ENCODE assay signal across 15 mouse cellular contexts in the genomic region with DNA sequence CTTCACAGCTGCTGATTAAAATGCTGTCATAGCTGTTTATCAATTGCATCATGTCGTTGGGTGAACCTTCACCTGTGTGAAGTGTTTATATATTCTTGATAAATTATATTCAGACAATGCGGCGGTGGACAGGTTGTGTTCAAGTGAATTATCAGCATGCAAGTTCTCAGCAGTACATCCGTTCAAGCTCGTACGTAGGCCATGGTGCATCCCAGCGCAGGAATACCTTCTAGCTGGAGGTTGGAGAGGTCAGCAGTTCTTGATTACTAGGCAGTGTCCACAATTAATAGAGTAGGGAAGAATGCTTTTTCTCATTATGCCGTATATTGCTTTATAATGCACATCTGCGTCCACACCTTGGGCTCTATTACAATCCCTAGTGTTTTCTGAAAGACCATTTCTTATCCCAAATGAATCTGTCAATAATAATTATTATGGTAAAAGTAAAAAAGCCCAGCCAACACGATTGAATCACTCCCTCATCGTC.
A peak's percentile ranks its signal among the peaks of the same experiment; 100 is the strongest.
DNase-seq lines count a peak whose midpoint lies in the region; ATAC-seq and TF ChIP-seq lines count a peak whose summit lies in the region.
"Had no signal": no experiment of that assay in that cellular context is flagged by ENCODE, and none has a peak within 500 bp of the region (broad histone marks: within the 10 kb centered on the region; RNA-seq: fewer than 3 reads in every experiment).

No protein-coding gene starts in this region.

- H3K9me3 ChIP-seq in hindbrain, embryonic 13.5 days = no peaks in the 10 kb centered on the region
- no peaks in the 10 kb centered on the region for H3K9me3 ChIP-seq in midbrain, embryonic 15.5 days
- no peaks in the 10 kb centered on the region for H3K9me3 ChIP-seq in embryonic facial prominence, embryonic 10.5 days
- H3K9me3 ChIP-seq: heart, embryonic 10.5 days had no signal

- H3K27me3 ChIP-seq in hindbrain, embryonic 13.5 days = no peaks in the 10 kb centered on the region
- no peaks in the 10 kb centered on the region for H3K27me3 ChIP-seq in midbrain, embryonic 15.5 days (replicated peaks)
- H3K27me3 ChIP-seq in embryonic facial prominence, embryonic 10.5 days (replicated peaks; ENCODE audit: low read depth, poor library complexity, severe bottlenecking) = no peaks in the 10 kb centered on the region

- peak; percentile 57 for ATAC-seq in hindbrain, embryonic 13.5 days (ENCODE audit: low FRiP score)
- ATAC-seq in midbrain, embryonic 15.5 days (replicated peaks) = peak; percentile 50

- peak overlapping the region; percentile 56 for H3K27ac ChIP-seq in layer of hippocampus, adult 2 months
- H3K27ac ChIP-seq in hindbrain, embryonic 13.5 days = peak overlapping the region; percentile 86
- peak overlapping the region; percentile 77 for H3K27ac ChIP-seq in midbrain, embryonic 15.5 days
- H3K27ac ChIP-seq in embryonic facial prominence, embryonic 10.5 days (replicated peaks) = no peak overlapping the region
- H3K27ac ChIP-seq: heart, embryonic 10.5 days had no signal

- peaks cover 34% of the 10 kb centered on the region for H3K4me1 ChIP-seq in hindbrain, embryonic 13.5 days (replicated peaks)
- peaks cover 22% of the 10 kb centered on the region for H3K4me1 ChIP-seq in midbrain, embryonic 15.5 days
- H3K4me1 ChIP-seq in embryonic facial prominence, embryonic 10.5 days = peaks cover 6% of the 10 kb centered on the region; the same call in 1 of the 2 replicates
- H3K4me1 ChIP-seq: heart, embryonic 10.5 days had no signal

- no peaks in the 10 kb centered on the region for H3K36me3 ChIP-seq in hindbrain, embryonic 13.5 days
- no peaks in the 10 kb centered on the region for H3K36me3 ChIP-seq in midbrain, embryonic 15.5 days (replicated peaks)
- no peaks in the 10 kb centered on the region for H3K36me3 ChIP-seq in embryonic facial prominence, embryonic 10.5 days (replicated peaks)
- H3K36me3 ChIP-seq: heart, embryonic 10.5 days had no signal

- DNase-seq in layer of hippocampus, adult 2 months (ENCODE audit: low spot score in 2 of 2) = no peak
- DNase-seq in layer of hippocampus, postnatal 36 days = no peak
- no peak for DNase-seq in embryonic facial prominence, embryonic 10.5 days (ENCODE audit: low spot score)
- DNase-seq in adrenal gland, postnatal 14 days = no peak
- no peak for DNase-seq in right cerebral cortex, postnatal 4 days
- DNase-seq: B cell, adult 2 months; gastrocnemius, postnatal 25 days; heart, postnatal 10 days; liver; lung, adult 18-20 months; lung, postnatal 36 days; thymus, postnatal 4 days had no signal

- H3K4me3 ChIP-seq in layer of hippocampus, adult 2 months = no peak overlapping the region
- H3K4me3 ChIP-seq in hindbrain, embryonic 13.5 days = no peak overlapping the region
- no peak overlapping the region for H3K4me3 ChIP-seq in midbrain, embryonic 15.5 days
- H3K4me3 ChIP-seq in embryonic facial prominence, embryonic 10.5 days = no peak overlapping the region
- H3K4me3 ChIP-seq: heart, embryonic 10.5 days had no signal

- no peak overlapping the region for H3K4me2 ChIP-seq in hindbrain, embryonic 13.5 days
- no peak overlapping the region for H3K4me2 ChIP-seq in midbrain, embryonic 15.5 days

- 44% methylated on average over 11 of the region's 11 CpGs for WGBS in hindbrain, embryonic 13.5 days
- WGBS in midbrain, embryonic 15.5 days = 65% methylated on average over 11 of the region's 11 CpGs
- whole genome bisulfite sequencing in embryonic facial prominence, embryonic 10.5 days = 90% methylated on average over 11 of the region's 11 CpGs

- no peak for TF ChIP-seq CTCF in layer of hippocampus, adult 2 months (conservative IDR thresholded peaks at IDR 0.05)

- H3K9ac ChIP-seq in hindbrain, embryonic 13.5 days = no peak overlapping the region
- H3K9ac ChIP-seq in midbrain, embryonic 15.5 days = no peak overlapping the region
